Mouse (Mus musculus) lung, postnatal 0 days (tissue): Measurements from ENCODE around the gene Tmem44.

Experiments
- CTCF ChIP-seq: IDR thresholded peaks from 2 replicates; pipeline ENCODE4 v1.5.1; 2016; ENCODE audit warnings: antibody characterized with exemption, mild to moderate bottlenecking
- EP300 ChIP-seq: IDR thresholded peaks from 2 replicates; pipeline ENCODE4 v1.6.1; 2016; ENCODE audit warnings: antibody characterized with exemption, mild to moderate bottlenecking, control low read depth

- TF ChIP-seq CTCF (peak; percentile 95), EP300 (no peak)
These were observed 18.8 kb downstream of the Tmem44 start for GRCm38 (mm10) chr16:30531761-30532406.
